Mouse (Mus musculus) lung, postnatal 0 days (tissue): ENCODE results near the gene Hoxa9. TPM values are rescaled to one million over a fixed set of nuclear protein-coding genes. Genes with fewer than 3 reads are reported as not detected.

Experiments used
- ATAC-seq: fragments of 200-750 bp; cut with Nextera tagmentation; 2 replicates; pipeline ENCODE4 v1.8.0; 2017; ENCODE audit warnings: moderate library complexity
- DNase-seq: peaks from one replicate; pipeline ENCODE4 v3.0.0-alpha.2; 2016; ENCODE audit warnings: low spot score
- H3K27ac ChIP-seq: fragments of 300-500 bp; sonication (generic); 2 replicates; pipeline ENCODE4 v1.5.1; 2014; ENCODE audit warnings: antibody characterized with exemption, mild to moderate bottlenecking, low read length, mixed read lengths
- H3K27me3 ChIP-seq: fragments of 300-500 bp; sonication (generic); replicated peaks from 2 replicates; pipeline ENCODE4 v1.6.1; 2014; ENCODE audit warnings: low read length, mixed read lengths; ENCODE audit not compliant: insufficient read depth
- H3K36me3 ChIP-seq: fragments of 300-500 bp; sonication (generic); 2 replicates; pipeline ENCODE4 v1.6.1; 2014; ENCODE audit warnings: low read length, mixed read lengths; ENCODE audit not compliant: insufficient read depth
- H3K4me1 ChIP-seq: fragments of 300-500 bp; sonication (generic); 2 replicates; pipeline ENCODE4 v1.6.1; 2014; ENCODE audit warnings: antibody characterized with exemption, low read depth, low read length, mixed read lengths; ENCODE audit not compliant: insufficient read depth
- H3K4me2 ChIP-seq: fragments of 300-500 bp; sonication (generic); replicated peaks from 2 replicates; pipeline ENCODE4 v1.6.1; 2014; ENCODE audit warnings: low read depth, mild to moderate bottlenecking, low read length, moderate library complexity, mixed read lengths
- H3K4me3 ChIP-seq: fragments of 300-500 bp; sonication (generic); 2 replicates; pipeline ENCODE4 v1.5.1; 2014; ENCODE audit warnings: low read depth, low read length
- H3K9ac ChIP-seq: fragments of 300-500 bp; sonication (generic); replicated peaks from 2 replicates; pipeline ENCODE4 v1.6.1; 2014; ENCODE audit warnings: low read depth, mild to moderate bottlenecking
- H3K9me3 ChIP-seq: fragments of 300-500 bp; sonication (generic); 2 replicates; pipeline ENCODE4 v1.6.1; 2016; ENCODE audit warnings: low read length, mixed read lengths
- CTCF ChIP-seq: IDR thresholded peaks from 2 replicates; pipeline ENCODE4 v1.5.1; 2016; ENCODE audit warnings: antibody characterized with exemption, mild to moderate bottlenecking
- EP300 ChIP-seq: IDR thresholded peaks from 2 replicates; pipeline ENCODE4 v1.6.1; 2016; ENCODE audit warnings: antibody characterized with exemption, mild to moderate bottlenecking, control low read depth
- WGBS: fragments of 180-500 bp; shearing (Covaris S2); extraction: QIAGEN DNeasy Blood & Tissue Kit; methylation state at CpG from one replicate; pipeline ENCODE4 v1.1.7; 2014; 5-methylcytosine and 5-hydroxymethylcytosine counted together
- polyA plus RNA-seq: library from polyadenylated mRNA; unstranded; fragments of >200 nt; fragmentation: Nextera tagmentation; extraction: Ambion mirVana; gene quantifications from 2 replicates; pipeline ENCODE4 v1.2.1, GENCODE M21; 2015

Gene Hoxa9
- polyA plus RNA-seq, 1 experiment from 2014 or later: 0.06 TPM

- peak overlapping the region; percentile 56 for H3K4me3 ChIP-seq
- peaks cover 15% of the 10 kb centered on the region for H3K27me3 ChIP-seq
- WGBS: 11% methylated on average over 11 of the region's 11 CpGs
Measured at GRCm38 (mm10) chr6:52180213-52180710, 50.6 kb downstream of the Hoxa9 start.

GRCm38 (mm10) chr6:52179690-52180089 is 51.2 kb downstream of the Hoxa9 start:
- Histone ChIP-seq H3K36me3 (no peaks in the 10 kb centered on the region), H3K4me2 (peak overlapping the region; percentile 62), H3K9ac (peak overlapping the region; percentile 65), H3K27me3 (peaks cover 15% of the 10 kb centered on the region), H3K4me3 (peak overlapping the region; percentile 56), H3K9me3 (no peaks in the 10 kb centered on the region), H3K27ac (peak overlapping the region; percentile 73), H3K4me1 (0 out of 2 replicates have a peak, but pooled peaks cover 3% of the 10 kb centered on the region)
- WGBS: 4% methylated on average over 10 of the region's 10 CpGs
- ATAC-seq (no peak), DNase-seq (no peak)
- TF ChIP-seq EP300: no peak
- TF ChIP-seq CTCF: no peak

More at GRCm38 (mm10) chr6:52180213-52180710, 50.6 kb downstream of the Hoxa9 start:
- no peak for ATAC-seq
- peak overlapping the region; percentile 65 for H3K9ac ChIP-seq
- no peaks in the 10 kb centered on the region for H3K9me3 ChIP-seq
- DNase-seq: no peak
- no peaks in the 10 kb centered on the region for H3K36me3 ChIP-seq
- peak overlapping the region; percentile 73 for H3K27ac ChIP-seq
- H3K4me1 ChIP-seq: 0 out of 2 replicates have a peak, but pooled peaks cover 6% of the 10 kb centered on the region
- peak overlapping the region; percentile 62 for H3K4me2 ChIP-seq
- TF ChIP-seq CTCF: no peak
- no peak for TF ChIP-seq EP300

GRCm38 (mm10) chr6:52178918-52179665 is 51.8 kb downstream of the Hoxa9 start:
- H3K4me3 ChIP-seq: peak overlapping the region; percentile 56
- H3K4me2 ChIP-seq: peak overlapping the region; percentile 62
- no peak for ATAC-seq
- peak; percentile 18 for DNase-seq
- TF ChIP-seq EP300 (no peak), CTCF (no peak)
- H3K9ac ChIP-seq: peak overlapping the region; percentile 65
- no peaks in the 10 kb centered on the region for H3K36me3 ChIP-seq
- H3K27me3 ChIP-seq: peaks cover 13% of the 10 kb centered on the region
- H3K9me3 ChIP-seq: no peaks in the 10 kb centered on the region
- H3K27ac ChIP-seq: peak overlapping the region; percentile 73
- H3K4me1 ChIP-seq: no peaks in the 10 kb centered on the region
- 8% methylated on average over 3 of the region's 4 CpGs for WGBS

- H3K9me3 ChIP-seq: no peaks in the 10 kb centered on the region
- ATAC-seq: no peak
- no peaks in the 10 kb centered on the region for H3K4me1 ChIP-seq
- DNase-seq: no peak
- H3K4me2 ChIP-seq: peak overlapping the region; percentile 62
- H3K36me3 ChIP-seq: no peaks in the 10 kb centered on the region
- TF ChIP-seq CTCF: no peak
- no peak for TF ChIP-seq EP300
- whole genome bisulfite sequencing: 7% methylated on average over 9 of the region's 9 CpGs
- H3K27ac ChIP-seq: peak overlapping the region; percentile 89
- H3K9ac ChIP-seq: peak overlapping the region; percentile 65
- peaks cover 9% of the 10 kb centered on the region for H3K27me3 ChIP-seq
- H3K4me3 ChIP-seq: peak overlapping the region; percentile 56
Measured at GRCm38 (mm10) chr6:52177806-52178205, 53.1 kb downstream of the Hoxa9 start.

- WGBS: 1% methylated on average over 36 of the region's 36 CpGs
- DNase-seq: peak; percentile 64
- TF ChIP-seq EP300: no peak
- TF ChIP-seq CTCF: no peak
- Histone ChIP-seq H3K27me3 (peaks cover 9% of the 10 kb centered on the region), H3K36me3 (no peaks in the 10 kb centered on the region), H3K9me3 (no peaks in the 10 kb centered on the region), H3K4me1 (no peaks in the 10 kb centered on the region), H3K4me2 (peak within 1 kb of the TSS; percentile 62), H3K27ac (peak within 1 kb of the TSS; percentile 89), H3K9ac (peak within 1 kb of the TSS; percentile 65), H3K4me3 (peak within 1 kb of the TSS; percentile 56)
- no peak for ATAC-seq
Measured at GRCm38 (mm10) chr6:52177061-52177735, 53.7 kb downstream of the Hoxa9 start, which contains the start of gene 5730596B20Rik. Gene 5730596B20Rik (plus strand): TSS chr6:52177498.

GRCm38 (mm10) chr6:52176391-52176790 is 54.5 kb downstream of the Hoxa9 start:
- peak overlapping the region; percentile 89 for H3K27ac ChIP-seq
- H3K36me3 ChIP-seq: no peaks in the 10 kb centered on the region
- DNase-seq (no peak), ATAC-seq (no peak)
- H3K4me3 ChIP-seq: peak overlapping the region; percentile 56
- peak overlapping the region; percentile 62 for H3K4me2 ChIP-seq
- WGBS: 4% methylated on average over 6 of the region's 6 CpGs
- H3K4me1 ChIP-seq: no peaks in the 10 kb centered on the region
- no peaks in the 10 kb centered on the region for H3K9me3 ChIP-seq
- H3K27me3 ChIP-seq: peaks cover 3% of the 10 kb centered on the region; the same call in 1 of the 2 replicates
- no peak for TF ChIP-seq CTCF
- no peak for TF ChIP-seq EP300
- peak overlapping the region; percentile 65 for H3K9ac ChIP-seq
